Mouse (Mus musculus) embryonic facial prominence, embryonic 12.5 days (tissue): ENCODE results near the gene Kctd13. TPM values are rescaled to one million over a fixed set of nuclear protein-coding genes. Genes with fewer than 3 reads are reported as not detected.
"Not testable (repeated sequence)": the region's sequence is repeated elsewhere in the genome, so short reads cannot be mapped to it uniquely, and the experiment has no call there.

Experiments used
- ATAC-seq: fragments of 200-750 bp; cut with Nextera tagmentation; 2 replicates; pipeline ENCODE4 v1.8.0; 2017; ENCODE audit not compliant: insufficient number of reproducible peaks, insufficient read depth, low FRiP score, low TSS enrichment
- H3K27ac ChIP-seq: fragments of 300-500 bp; sonication (generic); 2 replicates; pipeline ENCODE4 v1.5.1; 2016; ENCODE audit warnings: mild to moderate bottlenecking
- H3K27me3 ChIP-seq: fragments of 300-500 bp; sonication (generic); 2 replicates; pipeline ENCODE4 v1.6.1; 2016; ENCODE audit warnings: mild to moderate bottlenecking, moderate library complexity
- H3K36me3 ChIP-seq: fragments of 300-500 bp; sonication (generic); 2 replicates; pipeline ENCODE4 v1.6.1; 2016; ENCODE audit warnings: mild to moderate bottlenecking
- H3K4me1 ChIP-seq: fragments of 300-500 bp; sonication (generic); 2 replicates; pipeline ENCODE4 v1.6.1; 2016
- H3K4me2 ChIP-seq: fragments of 300-500 bp; sonication (generic); replicated peaks from 2 replicates; pipeline ENCODE4 v1.6.1; 2016; ENCODE audit warnings: mild to moderate bottlenecking, moderate library complexity
- H3K4me3 ChIP-seq: fragments of 300-500 bp; sonication (generic); 2 replicates; pipeline ENCODE4 v1.5.1; 2016; ENCODE audit warnings: mild to moderate bottlenecking
- H3K9ac ChIP-seq: fragments of 300-500 bp; sonication (generic); 2 replicates; pipeline ENCODE4 v1.6.1; 2016; ENCODE audit warnings: mild to moderate bottlenecking, moderate library complexity
- H3K9me3 ChIP-seq: fragments of 300-500 bp; sonication (generic); 2 replicates; pipeline ENCODE4 v1.6.1; 2016; ENCODE audit warnings: mild to moderate bottlenecking, moderate library complexity
- WGBS: fragments of 180-500 bp; shearing (Covaris S2); methylation state at CpG from one replicate; pipeline ENCODE4 v1.1.7; 2016; 5-methylcytosine and 5-hydroxymethylcytosine counted together
- polyA plus RNA-seq: library from polyadenylated mRNA; unstranded; fragments of >200 nt; fragmentation: Nextera tagmentation; extraction: Ambion mirVana; gene quantifications from 2 replicates; pipeline ENCODE4 v1.2.1, GENCODE M21; 2016

Gene Kctd13
- polyA plus RNA-seq, 1 experiment from 2014 or later: 20.6 TPM

DNA sequence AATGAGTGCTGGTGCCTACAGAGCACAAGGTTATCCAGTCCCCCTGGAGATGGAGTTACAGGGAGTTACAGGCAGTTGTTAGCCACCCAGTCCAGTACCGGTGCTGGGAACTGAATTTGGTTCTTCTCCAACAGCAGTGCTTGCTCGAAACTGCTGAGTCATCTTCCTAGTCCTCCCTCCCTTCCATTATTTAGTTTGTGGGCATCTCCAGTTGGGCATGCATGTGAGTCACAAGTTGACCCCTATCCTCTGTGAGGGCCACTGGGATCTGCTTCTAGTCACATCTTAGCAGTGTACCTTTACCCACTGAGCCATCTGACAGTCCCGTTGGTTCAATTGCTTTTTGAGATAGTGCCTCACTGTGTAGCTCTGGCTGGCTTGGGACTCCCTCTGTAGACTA lies 23.1 kb upstream of the Kctd13 start:
- Histone ChIP-seq H3K27ac (no peak overlapping the region), H3K4me2 (no peak overlapping the region), H3K27me3 (no peaks in the 10 kb centered on the region), H3K36me3 (no peaks in the 10 kb centered on the region), H3K9ac (no peak overlapping the region), H3K9me3 (no peaks in the 10 kb centered on the region), H3K4me1 (no peaks in the 10 kb centered on the region), H3K4me3 (no peak overlapping the region)
- WGBS: 70% methylated on average over 3 of the region's 3 CpGs
- ATAC-seq: no peak

DNA sequence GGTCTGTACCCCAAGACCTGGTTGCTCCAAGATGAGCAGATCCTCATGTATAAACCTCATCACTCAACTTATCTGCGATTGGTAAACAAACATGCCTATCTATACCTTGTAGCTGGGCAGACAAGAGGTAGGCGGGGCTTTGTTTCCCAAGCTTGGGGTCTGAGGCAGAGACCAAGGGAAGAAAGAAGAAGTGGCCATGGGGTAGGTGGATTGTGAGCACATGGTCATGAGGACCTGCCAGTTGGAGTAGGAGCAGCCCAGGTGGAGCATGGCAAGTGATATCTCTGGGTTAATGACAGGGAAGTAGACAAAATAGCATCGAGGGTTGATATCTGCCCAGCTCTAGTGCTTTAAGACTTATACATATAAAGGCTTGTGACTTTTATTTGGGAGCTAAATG lies 13.8 kb upstream of the Kctd13 start:
- Histone ChIP-seq H3K4me3 (no peak overlapping the region), H3K9me3 (no peaks in the 10 kb centered on the region), H3K9ac (no peak overlapping the region), H3K27ac (no peak overlapping the region), H3K4me1 (no peaks in the 10 kb centered on the region), H3K27me3 (no peaks in the 10 kb centered on the region), H3K36me3 (no peaks in the 10 kb centered on the region), H3K4me2 (no peak overlapping the region)
- ATAC-seq: no peak
- WGBS: 89% methylated on average over 3 of the region's 3 CpGs

- whole genome bisulfite sequencing: 37% methylated on average over 4 of the region's 4 CpGs
- not testable (repeated sequence) for ATAC-seq, H3K9me3 ChIP-seq, H3K9ac ChIP-seq, H3K27me3 ChIP-seq, H3K36me3 ChIP-seq, H3K4me1 ChIP-seq, H3K27ac ChIP-seq, H3K4me3 ChIP-seq, H3K4me2 ChIP-seq
These were observed 10.3 kb upstream of the Kctd13 start for GRCm38 (mm10) chr7:126918356-126918755.

GRCm38 (mm10) chr7:126919973-126920372 lies 8.7 kb upstream of the Kctd13 start:
- H3K27me3 ChIP-seq: no peaks in the 10 kb centered on the region
- no peak overlapping the region for H3K4me3 ChIP-seq
- WGBS: 80% methylated on average over 4 of the region's 4 CpGs
- no peak overlapping the region for H3K9ac ChIP-seq
- H3K9me3 ChIP-seq: no peaks in the 10 kb centered on the region
- H3K4me2 ChIP-seq: no peak overlapping the region
- H3K36me3 ChIP-seq: no peaks in the 10 kb centered on the region
- no peaks in the 10 kb centered on the region for H3K4me1 ChIP-seq
- ATAC-seq: no peak
- no peak overlapping the region for H3K27ac ChIP-seq

DNA sequence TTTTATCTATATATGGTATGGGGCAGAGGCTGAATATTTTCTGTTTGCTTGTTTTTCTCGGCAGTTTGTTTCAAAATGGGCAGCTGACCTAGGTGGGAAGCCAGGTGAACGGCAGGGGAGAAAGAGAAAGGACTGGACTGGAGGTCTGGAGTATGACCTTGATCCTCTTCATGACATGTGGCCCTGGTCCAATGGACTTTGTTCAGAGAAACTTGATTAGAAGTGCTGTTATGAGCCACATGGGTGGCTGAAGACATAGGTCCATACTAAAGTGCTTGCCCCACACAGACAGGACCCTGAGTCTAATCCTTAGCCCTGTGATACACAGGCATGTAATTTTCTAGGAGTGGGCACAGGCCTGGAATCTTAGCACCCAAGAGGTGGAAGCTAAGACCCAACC lies 7.1 kb upstream of the Kctd13 start:
- Histone ChIP-seq H3K4me3 (no peak overlapping the region), H3K9ac (no peak overlapping the region), H3K4me2 (no peak overlapping the region), H3K27me3 (no peaks in the 10 kb centered on the region), H3K9me3 (no peaks in the 10 kb centered on the region), H3K27ac (no peak overlapping the region), H3K36me3 (no peaks in the 10 kb centered on the region), H3K4me1 (no peaks in the 10 kb centered on the region)
- 77% methylated on average over 2 of the region's 2 CpGs for WGBS
- ATAC-seq: no peak

GRCm38 (mm10) chr7:126922624-126923060 lies 6.0 kb upstream of the Kctd13 start, which contains the start of gene Tmem219:
Tmem219 (minus strand) TSS chr7:126922917.
- ATAC-seq: no peak

GRCm38 (mm10) chr7:126923999-126924398 lies 4.7 kb upstream of the Kctd13 start:
- Histone ChIP-seq H3K9ac (no peak overlapping the region), H3K27ac (no peak overlapping the region), H3K36me3 (no peaks in the 10 kb centered on the region), H3K4me3 (no peak overlapping the region), H3K27me3 (no peaks in the 10 kb centered on the region), H3K9me3 (no peaks in the 10 kb centered on the region), H3K4me2 (no peak overlapping the region), H3K4me1 (no peaks in the 10 kb centered on the region)
- WGBS: 74% methylated on average over 5 of the region's 5 CpGs
- ATAC-seq: no peak

More at GRCm38 (mm10) chr7:126922624-126923060, 6.0 kb upstream of the Kctd13 start, which contains the start of gene Tmem219:
- H3K4me2 ChIP-seq: no peak within 1 kb of the TSS
- no peak within 1 kb of the TSS for H3K4me3 ChIP-seq
- WGBS: 55% methylated on average over 5 of the region's 5 CpGs
- no peaks in the 10 kb centered on the region for H3K9me3 ChIP-seq
- no peak within 1 kb of the TSS for H3K9ac ChIP-seq
- H3K27me3 ChIP-seq: no peaks in the 10 kb centered on the region
- H3K36me3 ChIP-seq: no peaks in the 10 kb centered on the region
- H3K27ac ChIP-seq: no peak within 1 kb of the TSS
- H3K4me1 ChIP-seq: no peaks in the 10 kb centered on the region

GRCm38 (mm10) chr7:126926299-126926698 lies 2.4 kb upstream of the Kctd13 start:
- no peaks in the 10 kb centered on the region for H3K27me3 ChIP-seq
- H3K4me1 ChIP-seq: peaks cover 11% of the 10 kb centered on the region
- ATAC-seq: no peak
- H3K36me3 ChIP-seq: peaks cover under 1% of the 10 kb centered on the region; the same call in 1 of the 2 replicates
- H3K4me3 ChIP-seq: no peak overlapping the region
- H3K27ac ChIP-seq: no peak overlapping the region
- H3K4me2 ChIP-seq: no peak overlapping the region
- H3K9me3 ChIP-seq: no peaks in the 10 kb centered on the region
- WGBS: 29% methylated on average over 3 of the region's 3 CpGs
- H3K9ac ChIP-seq: no peak overlapping the region

DNA sequence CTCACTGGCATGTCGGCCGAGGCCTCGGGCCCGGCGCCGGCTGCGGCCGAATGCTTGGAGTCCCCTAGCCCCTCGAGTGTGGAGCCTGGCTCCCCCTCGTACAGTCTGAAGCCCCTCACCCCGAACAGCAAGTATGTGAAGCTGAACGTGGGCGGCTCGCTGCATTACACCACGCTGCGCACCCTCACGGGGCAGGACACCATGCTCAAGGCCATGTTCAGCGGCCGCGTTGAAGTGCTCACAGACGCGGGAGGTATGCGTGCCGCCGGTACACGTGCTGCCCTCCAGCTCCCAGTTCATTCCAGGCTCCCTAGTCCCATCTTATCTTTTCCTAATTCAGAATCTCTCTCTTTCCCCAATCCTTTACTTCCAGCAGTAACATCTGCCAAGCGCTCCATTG lies 367 bp downstream of the Kctd13 start:
- no peaks in the 10 kb centered on the region for H3K27me3 ChIP-seq
- peak overlapping the region; percentile 73 for H3K27ac ChIP-seq
- H3K9ac ChIP-seq: peak overlapping the region; percentile 69
- peak; percentile 76 for ATAC-seq
- peak overlapping the region; percentile 81 for H3K4me2 ChIP-seq
- peaks cover 19% of the 10 kb centered on the region for H3K36me3 ChIP-seq
- H3K9me3 ChIP-seq: no peaks in the 10 kb centered on the region
- WGBS: under 1% methylated on average over 27 of the region's 27 CpGs
- peaks cover 11% of the 10 kb centered on the region for H3K4me1 ChIP-seq
- H3K4me3 ChIP-seq: peak overlapping the region; percentile 63

DNA sequence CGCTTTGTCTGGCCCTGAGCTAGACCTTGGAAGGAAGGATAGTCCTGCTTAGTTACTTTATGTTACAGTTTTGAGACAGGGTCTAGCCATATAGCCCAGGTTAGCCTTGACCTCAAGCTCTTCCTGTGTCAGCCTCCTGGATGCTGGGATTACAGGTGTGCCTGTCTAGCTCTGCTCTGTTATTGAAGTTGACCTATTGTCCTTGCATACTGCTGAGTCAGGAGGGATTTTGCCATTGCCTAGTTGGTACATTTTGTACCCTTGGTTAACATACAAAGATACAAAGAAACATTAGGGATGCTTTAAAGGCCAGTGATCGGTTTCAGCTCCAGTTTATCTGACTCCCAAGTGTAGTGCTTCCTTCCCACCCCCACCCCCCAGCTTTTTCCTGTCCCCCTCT lies 4.0 kb downstream of the Kctd13 start:
- Histone ChIP-seq H3K9me3 (no peaks in the 10 kb centered on the region), H3K27ac (no peak overlapping the region), H3K4me1 (peaks cover 11% of the 10 kb centered on the region), H3K9ac (no peak overlapping the region), H3K4me2 (no peak overlapping the region), H3K4me3 (no peak overlapping the region), H3K27me3 (no peaks in the 10 kb centered on the region), H3K36me3 (peaks cover 36% of the 10 kb centered on the region)
- WGBS: 80% methylated on average over 2 of the region's 2 CpGs
- no peak for ATAC-seq

- Histone ChIP-seq H3K4me2 (no peak overlapping the region), H3K27me3 (no peaks in the 10 kb centered on the region), H3K36me3 (peaks cover 34% of the 10 kb centered on the region), H3K27ac (no peak overlapping the region), H3K4me3 (no peak overlapping the region), H3K4me1 (0 out of 2 replicates have a peak, but pooled peaks cover 3% of the 10 kb centered on the region), H3K9ac (no peak overlapping the region), H3K9me3 (no peaks in the 10 kb centered on the region)
- no peak for ATAC-seq
- WGBS: 53% methylated on average over 6 of the region's 6 CpGs
These were observed 12.5 kb downstream of the Kctd13 start for GRCm38 (mm10) chr7:126941171-126941570.

GRCm38 (mm10) chr7:126941801-126942200 lies 13.1 kb downstream of the Kctd13 start:
- Histone ChIP-seq H3K36me3 (peaks cover 31% of the 10 kb centered on the region), H3K27me3 (no peaks in the 10 kb centered on the region), H3K4me3 (no peak overlapping the region), H3K4me1 (0 out of 2 replicates have a peak, but pooled peaks cover 3% of the 10 kb centered on the region), H3K9ac (no peak overlapping the region), H3K27ac (no peak overlapping the region), H3K9me3 (no peaks in the 10 kb centered on the region), H3K4me2 (no peak overlapping the region)
- 73% methylated on average over 5 of the region's 5 CpGs for WGBS
- ATAC-seq: no peak

DNA sequence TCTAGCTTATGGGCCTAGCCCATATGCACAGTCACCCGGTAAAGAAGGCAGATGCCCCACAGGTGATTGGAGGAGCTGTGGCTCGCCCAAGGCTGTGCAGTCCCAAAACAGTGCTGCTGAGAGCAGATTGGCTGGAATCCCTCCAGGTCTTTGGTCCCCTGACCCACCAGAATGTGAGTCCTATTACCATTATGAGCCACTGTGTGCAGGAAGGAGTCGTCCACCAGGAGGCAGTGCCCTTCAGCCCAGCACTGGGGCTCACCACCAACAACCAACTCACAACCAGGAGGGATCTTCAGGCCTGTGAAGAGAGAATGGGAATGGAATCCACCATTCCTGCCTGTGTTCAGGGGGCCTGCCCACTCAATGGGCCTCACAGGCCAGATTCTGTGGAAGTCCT lies 17.9 kb downstream of the Kctd13 start:
- no peak overlapping the region for H3K4me2 ChIP-seq
- H3K27me3 ChIP-seq: peaks cover 22% of the 10 kb centered on the region
- WGBS: 43% methylated on average over 3 of the region's 3 CpGs
- H3K9ac ChIP-seq: no peak overlapping the region
- H3K27ac ChIP-seq: no peak overlapping the region
- peaks cover 10% of the 10 kb centered on the region; the same call in 1 of the 2 replicates for H3K4me1 ChIP-seq
- no peak for ATAC-seq
- H3K4me3 ChIP-seq: no peak overlapping the region
- peaks cover 15% of the 10 kb centered on the region for H3K36me3 ChIP-seq
- no peaks in the 10 kb centered on the region for H3K9me3 ChIP-seq
